Mouse (Mus musculus) ES-CJ7 (cell line): ENCODE results near the gene Gzmm.

Source experiments
- DNase-seq: peaks from one replicate; pipeline ENCODE4 v3.0.0; 2011; ENCODE audit warnings: low read depth, low spot score

The Gzmm gene

DNA sequence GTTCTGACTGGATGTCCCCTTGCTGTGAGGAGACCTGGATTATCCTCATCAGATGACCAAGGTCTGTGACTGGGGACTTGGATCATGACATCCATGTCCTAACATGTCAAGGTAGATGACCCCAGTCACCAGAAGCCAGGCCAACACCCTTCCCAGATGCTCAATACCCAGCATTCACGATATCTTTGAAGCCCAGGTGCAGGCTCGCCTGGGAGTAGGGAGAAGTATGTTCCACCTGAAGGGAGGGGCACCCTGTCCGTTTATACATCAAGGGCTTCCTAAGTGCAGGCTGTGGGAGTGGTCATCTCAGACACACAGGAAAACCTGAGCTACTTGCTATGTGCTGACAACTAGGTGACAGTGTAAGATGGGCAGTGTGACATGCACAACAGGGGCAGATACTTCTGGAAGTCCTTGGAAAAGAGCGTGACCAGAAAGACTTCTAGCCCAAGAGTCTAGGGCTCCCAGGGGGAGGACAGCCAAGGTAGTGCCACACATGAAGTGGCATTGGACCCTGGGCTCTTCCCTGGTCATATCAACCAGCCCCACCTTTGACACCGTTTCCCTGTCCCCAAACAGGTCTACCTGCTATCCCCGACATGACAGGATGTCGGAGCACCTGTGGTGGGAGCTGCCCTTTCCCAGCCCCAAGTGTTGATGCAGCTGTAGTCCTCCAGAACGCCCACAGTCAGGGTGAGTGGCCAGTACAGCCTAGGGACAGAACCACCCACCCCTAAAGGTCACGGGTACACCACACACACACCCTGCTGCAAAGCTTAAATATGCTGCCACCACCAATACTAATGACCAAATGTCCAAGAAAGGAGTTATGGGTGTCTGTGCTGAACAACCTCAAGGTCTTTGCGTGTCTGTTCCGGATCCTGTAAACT, 8.0 kb upstream of the Gzmm start:
- DNase-seq = no peak

- peak; percentile 99 for DNase-seq
Measured at GRCm38 (mm10) chr10:79681591-79682245, 7.1 kb upstream of the Gzmm start, which contains the start of gene Cdc34. Gene Cdc34, plus strand, starts transcription at chr10:79682195.

DNA sequence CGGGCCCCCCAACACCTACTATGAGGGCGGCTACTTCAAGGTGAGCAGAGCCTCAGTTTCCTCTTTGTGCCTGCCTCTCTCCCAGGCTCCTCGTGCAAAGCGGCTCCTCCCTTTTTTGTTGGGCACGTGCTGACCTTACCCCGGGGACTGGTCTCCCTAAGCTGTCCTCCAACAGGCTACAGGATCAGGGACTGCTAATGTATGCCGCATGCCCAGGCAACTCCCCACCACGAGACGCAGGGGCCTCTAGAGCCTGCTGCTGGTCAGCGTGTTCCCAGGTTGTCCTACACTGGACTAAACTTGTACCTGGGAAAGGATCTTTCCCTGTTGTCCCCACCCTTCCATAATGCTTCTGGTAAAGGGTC, 6.3 kb upstream of the Gzmm start:
- DNase-seq = no peak

GRCm38 (mm10) chr10:79682916-79683582, 5.8 kb upstream of the Gzmm start:
- DNase-seq = peak; percentile 89

DNA sequence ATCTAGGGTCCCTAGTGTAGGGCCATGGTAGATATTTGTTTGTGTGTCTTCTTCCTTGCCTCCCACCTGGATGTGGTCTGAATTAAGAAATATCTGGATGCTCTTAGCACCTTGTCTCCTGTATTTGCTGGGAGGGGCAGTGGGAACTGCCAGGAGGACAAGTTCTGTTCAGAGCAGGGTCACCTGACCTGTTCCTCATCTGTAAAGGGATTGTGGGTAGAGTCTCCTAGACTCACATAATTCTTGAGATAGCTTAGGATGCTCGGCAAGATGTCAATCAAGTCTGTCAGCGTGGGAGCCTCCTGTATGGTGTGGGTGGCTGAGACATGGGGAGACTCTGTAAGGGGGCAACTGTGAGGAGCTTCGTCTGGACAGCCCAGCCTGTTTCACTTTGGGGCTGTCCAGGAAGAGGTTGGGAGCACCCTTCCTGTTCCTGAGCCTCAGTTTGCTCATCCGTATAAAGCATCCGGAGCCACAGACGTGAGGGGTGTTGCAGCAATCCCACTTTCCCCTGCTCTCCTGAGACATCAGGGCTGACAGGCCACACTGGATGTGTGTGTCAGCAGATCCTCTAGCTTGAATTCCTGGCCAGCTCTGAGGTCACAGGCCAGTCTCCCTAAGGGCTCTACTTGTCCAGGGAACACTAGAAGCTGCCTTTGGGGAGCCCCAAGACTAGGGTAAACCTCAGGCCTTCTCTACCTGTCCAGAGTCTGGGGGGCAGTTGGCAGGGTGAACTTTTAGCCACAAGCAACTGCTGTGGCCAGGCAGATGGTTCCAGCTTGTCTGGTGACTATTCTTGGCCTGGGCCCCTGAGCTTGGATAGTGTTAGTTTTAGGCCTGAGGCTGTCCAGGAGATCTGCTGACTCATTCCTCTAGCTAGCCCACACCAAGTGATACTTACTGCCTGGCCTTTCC, 4.8 kb upstream of the Gzmm start:
- DNase-seq = no peak

- no peak for DNase-seq
Measured at GRCm38 (mm10) chr10:79684770-79685600, 3.8 kb upstream of the Gzmm start.

DNA sequence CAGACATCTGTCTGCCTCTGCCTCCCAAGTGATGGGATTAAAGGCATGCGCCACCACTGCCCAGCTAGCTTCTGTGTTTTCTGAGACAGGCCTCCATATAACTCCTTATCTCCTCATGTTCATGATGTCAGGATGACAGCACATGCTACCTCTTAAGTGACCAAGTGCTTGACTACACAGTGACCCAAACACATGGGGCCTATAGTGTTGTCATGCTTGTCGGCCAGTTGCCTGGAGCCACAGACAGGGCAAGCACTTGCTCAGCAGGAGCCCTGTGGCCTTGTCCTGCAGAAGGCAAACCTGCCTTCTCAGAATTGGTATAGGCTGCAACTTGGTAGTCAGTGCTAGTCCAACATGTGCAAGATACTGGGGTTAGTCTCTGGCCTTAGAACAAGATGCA, 2.6 kb upstream of the Gzmm start:
- no peak for DNase-seq

- no peak for DNase-seq
Measured at GRCm38 (mm10) chr10:79686691-79687090, 2.1 kb upstream of the Gzmm start.

GRCm38 (mm10) chr10:79687513-79687912, 1.3 kb upstream of the Gzmm start:
- DNase-seq = no peak

GRCm38 (mm10) chr10:79689178-79689577, 358 bp downstream of the Gzmm start:
- DNase-seq = no peak

DNA sequence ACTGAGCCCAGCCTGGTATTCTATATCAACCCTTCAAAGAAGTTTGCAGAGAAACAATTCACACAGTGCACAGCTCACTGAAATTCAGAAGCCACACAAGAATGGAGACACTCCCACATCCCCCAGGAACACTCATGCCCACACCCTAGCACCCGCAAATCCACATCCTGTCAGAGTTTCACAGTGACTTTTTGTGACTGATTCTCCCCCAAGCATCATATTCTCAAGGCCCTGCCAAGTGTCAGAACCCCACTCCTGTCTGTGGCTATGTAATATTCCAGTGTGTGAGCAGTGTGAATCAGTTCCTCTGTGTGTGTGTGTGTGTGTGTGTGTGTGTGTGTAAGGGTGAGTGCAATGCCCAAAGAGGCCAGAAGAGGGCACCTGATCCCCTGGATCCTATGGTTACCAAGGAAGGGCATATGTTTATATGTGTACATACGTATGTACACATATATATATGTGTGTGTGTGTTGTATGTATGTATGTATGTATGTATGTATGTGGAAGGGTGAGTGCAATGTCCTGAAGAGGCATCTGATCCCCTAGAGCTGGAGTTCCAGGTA, 3.2 kb downstream of the Gzmm start:
- DNase-seq = no peak

DNA sequence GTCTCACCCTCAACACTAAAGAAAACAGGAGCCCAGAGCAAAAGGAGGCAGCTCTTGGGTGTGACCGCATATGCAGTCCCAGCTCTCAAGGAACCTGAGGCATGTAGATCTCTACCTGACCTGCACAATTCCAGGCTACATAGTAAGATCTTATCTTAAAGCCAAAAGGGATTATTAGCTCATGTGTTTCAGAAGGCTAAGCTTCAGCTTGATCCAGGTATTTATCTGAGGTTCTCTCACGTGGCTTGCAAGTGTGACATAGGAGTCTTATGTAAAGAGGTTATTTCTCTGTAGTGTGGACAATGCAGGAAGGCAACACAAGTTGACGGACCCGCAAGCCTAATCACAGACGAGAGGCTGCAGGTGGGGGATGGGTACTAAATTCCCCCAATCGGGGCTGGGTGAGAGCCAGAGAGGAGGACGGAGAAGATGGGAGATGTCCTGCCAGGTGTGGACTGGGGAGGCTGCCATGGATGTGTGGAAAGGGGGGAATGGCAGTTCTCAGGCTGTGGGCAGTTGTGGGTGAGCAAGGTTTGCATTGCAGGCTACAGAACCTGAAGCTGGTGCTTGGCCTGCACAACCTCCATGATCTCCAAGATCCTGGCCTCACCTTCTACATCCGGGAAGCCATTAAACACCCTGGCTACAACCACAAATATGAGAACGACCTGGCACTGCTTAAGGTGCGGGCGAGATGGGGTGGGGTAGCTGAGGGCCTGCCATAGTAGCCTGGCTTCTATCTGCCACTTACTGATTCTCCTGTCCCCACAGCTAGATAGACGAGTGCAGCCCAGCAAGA, 5.0 kb downstream of the Gzmm start:
- DNase-seq = no peak

- DNase-seq = no peak
Measured at GRCm38 (mm10) chr10:79694379-79694655, 5.5 kb downstream of the Gzmm start.

DNA sequence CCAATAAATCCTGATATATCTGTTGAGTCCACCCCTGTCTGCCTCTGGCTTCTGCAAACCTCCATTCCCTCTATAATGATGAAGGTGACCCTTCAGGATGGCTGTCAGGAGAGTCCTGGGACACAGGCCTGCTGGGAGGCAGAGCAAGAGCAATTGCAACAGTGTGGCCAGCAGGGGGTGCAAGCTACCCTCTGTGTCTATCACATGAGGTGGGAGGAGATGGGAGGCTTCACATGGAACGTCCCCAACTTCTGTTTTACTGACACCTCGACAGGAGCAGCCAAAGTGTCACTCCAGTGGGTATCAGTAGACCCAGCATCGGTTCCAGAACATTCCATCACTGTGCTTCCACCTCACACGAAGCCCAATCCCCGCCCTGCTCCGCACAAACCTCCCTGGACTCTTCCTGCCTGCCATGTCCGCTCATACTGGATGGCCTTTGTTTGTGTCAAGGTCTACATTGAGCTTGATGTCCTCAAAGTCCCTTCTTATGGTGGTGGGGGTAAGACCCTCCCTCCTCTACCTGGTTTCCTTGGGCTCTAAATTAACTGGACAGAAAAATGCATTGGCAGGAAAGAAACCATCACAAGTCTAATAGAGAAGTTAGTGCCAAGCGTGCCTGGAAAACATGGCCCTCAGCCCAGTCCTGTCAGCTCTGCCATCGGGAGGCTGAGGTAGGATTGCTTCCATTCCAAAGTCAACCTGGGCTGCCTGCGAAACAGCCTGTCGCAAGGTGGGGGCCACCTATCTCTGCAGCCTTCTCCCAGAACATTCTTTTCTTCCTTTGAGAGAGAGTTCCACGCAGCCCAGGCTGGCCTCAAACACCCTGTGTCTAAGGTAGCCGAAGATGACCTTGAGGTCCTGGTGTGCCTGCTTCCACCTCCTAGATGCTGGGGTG, 6.7 kb downstream of the Gzmm start:
- peak; percentile 85 for DNase-seq

DNA sequence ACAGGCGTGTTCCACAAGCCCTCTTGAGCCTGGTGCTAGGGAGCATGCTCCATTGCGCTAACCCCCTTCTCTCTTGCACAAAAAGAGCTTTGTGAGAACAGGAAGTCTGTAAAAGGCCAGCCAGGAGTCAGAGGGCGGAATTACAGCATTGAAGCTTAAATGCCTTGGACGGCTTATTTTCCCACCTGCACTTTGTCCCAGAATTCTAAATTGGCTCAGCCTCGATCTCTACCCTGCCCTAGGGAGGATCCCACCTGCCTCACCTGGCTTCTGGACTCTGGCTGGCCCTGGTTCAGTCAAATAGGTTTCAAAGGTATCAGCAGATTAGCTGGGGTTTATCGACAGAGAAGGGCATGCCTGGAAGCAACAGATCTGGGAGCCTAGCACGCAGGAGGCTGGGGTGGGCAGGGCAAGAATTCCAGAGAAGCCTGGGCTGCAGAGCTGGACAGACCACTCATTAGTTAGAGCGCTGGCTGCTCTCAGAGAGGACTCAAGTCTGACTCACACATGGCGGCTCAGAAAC, 7.4 kb downstream of the Gzmm start:
- DNase-seq = no peak

GRCm38 (mm10) chr10:79697916-79698315, 9.1 kb downstream of the Gzmm start:
- DNase-seq = no peak

DNA sequence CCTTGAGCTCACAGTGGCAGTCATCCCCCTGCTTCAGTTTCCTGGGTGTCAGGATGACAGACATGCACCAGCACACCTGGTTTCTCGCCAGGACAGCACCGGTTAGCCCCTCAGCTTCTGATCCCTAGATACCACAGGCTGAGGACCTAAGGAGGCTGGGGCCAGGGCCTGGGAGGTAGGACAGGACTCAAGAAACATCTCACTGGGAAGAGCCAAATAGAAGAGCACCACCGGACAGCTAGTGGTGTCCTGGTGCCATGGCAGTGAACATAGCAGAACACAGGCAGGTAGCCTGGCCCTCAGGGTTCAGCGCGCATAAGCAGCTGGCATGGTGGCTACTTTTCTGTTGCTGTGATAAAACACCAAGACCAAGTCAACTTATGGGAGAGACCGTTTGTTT, 9.6 kb downstream of the Gzmm start:
- no peak for DNase-seq

DNA sequence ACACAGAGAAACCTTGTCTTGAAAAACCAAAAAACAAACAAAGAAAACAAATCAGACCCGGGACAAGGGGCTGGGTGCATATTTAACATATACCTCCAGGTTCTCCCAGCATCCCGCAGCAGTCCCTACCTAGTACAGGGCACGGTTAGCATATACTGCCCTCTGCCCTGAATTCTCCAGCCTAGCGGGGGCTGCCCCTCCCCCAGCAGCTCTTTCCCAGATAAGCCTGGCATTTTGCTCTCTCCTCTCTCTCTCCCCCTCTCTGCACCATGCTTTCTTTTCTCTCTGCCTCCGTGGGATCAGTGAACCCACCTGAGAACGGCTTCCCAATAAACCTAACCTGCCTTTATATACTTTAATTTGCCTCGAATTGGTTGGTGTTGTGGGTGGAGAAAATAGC, 11.9 kb downstream of the Gzmm start:
- no peak for DNase-seq
